Mouse (Mus musculus): ENCODE measurements around the gene Efcab12. TPM values are rescaled to one million over a fixed set of nuclear protein-coding genes. Genes with fewer than 3 reads are reported as not detected.

Efcab12 gene
- polyA plus RNA-seq, 1 experiment from 2014 or later = 0.50 TPM

GRCm38 (mm10) chr6:115865246-115865645 is 27.0 kb upstream of the Efcab12 start:
- Histone ChIP-seq H3K36me3 (ENCODE audit: control insufficient read depth, insufficient read depth, low read length) (no peaks in the 10 kb centered on the region), H3K9ac (ENCODE audit: low read depth, low read length) (no peak overlapping the region), H3K4me3 (ENCODE audit: low read depth, low read length) (no peak overlapping the region), H3K4me1 (ENCODE audit: control insufficient read depth, insufficient read depth, low read length) (peaks cover 14% of the 10 kb centered on the region), H3K27me3 (ENCODE audit: control insufficient read depth, insufficient read depth, low read length) (no peaks in the 10 kb centered on the region), H3K9me3 (replicated peaks; ENCODE audit: control insufficient read depth, low read length) (no peaks in the 10 kb centered on the region), H3K4me2 (no peak overlapping the region), H3K27ac (ENCODE audit: low read depth, low read length) (no peak overlapping the region)
- WGBS (ENCODE audit: insufficient replicate concordance) = 90% methylated on average over 4 of the region's 4 CpGs
- no peak for ATAC-seq (replicated peaks; ENCODE audit: insufficient number of reproducible peaks, low FRiP score, low TSS enrichment)

- Histone ChIP-seq H3K27ac (ENCODE audit: low read depth, low read length) (peak overlapping the region; percentile 31; the same call in 1 of the 2 replicates), H3K27me3 (ENCODE audit: control insufficient read depth, insufficient read depth, low read length) (no peaks in the 10 kb centered on the region)
These were observed 25.2 kb upstream of the Efcab12 start for GRCm38 (mm10) chr6:115863340-115863841.

GRCm38 (mm10) chr6:115860027-115860556 is 21.9 kb upstream of the Efcab12 start:
- Histone ChIP-seq H3K9ac (ENCODE audit: low read depth, low read length) (no peak overlapping the region), H3K4me2 (no peak overlapping the region), H3K4me1 (ENCODE audit: control insufficient read depth, insufficient read depth, low read length) (peaks cover 36% of the 10 kb centered on the region), H3K36me3 (ENCODE audit: control insufficient read depth, insufficient read depth, low read length) (no peaks in the 10 kb centered on the region), H3K4me3 (ENCODE audit: low read depth, low read length) (no peak overlapping the region), H3K9me3 (replicated peaks; ENCODE audit: control insufficient read depth, low read length) (no peaks in the 10 kb centered on the region), H3K27me3 (ENCODE audit: control insufficient read depth, insufficient read depth, low read length) (no peaks in the 10 kb centered on the region), H3K27ac (ENCODE audit: low read depth, low read length) (peak overlapping the region; percentile 5; the same call in 1 of the 2 replicates)
- ATAC-seq (replicated peaks; ENCODE audit: insufficient number of reproducible peaks, low FRiP score, low TSS enrichment) = no peak
- 56% methylated on average over 7 of the region's 7 CpGs for WGBS (ENCODE audit: insufficient replicate concordance)

More at GRCm38 (mm10) chr6:115863340-115863841, 25.2 kb upstream of the Efcab12 start:
- H3K4me1 ChIP-seq (ENCODE audit: control insufficient read depth, insufficient read depth, low read length) = peaks cover 21% of the 10 kb centered on the region
- no peak overlapping the region for H3K9ac ChIP-seq (ENCODE audit: low read depth, low read length)
- H3K4me2 ChIP-seq = no peak overlapping the region
- no peaks in the 10 kb centered on the region for H3K36me3 ChIP-seq (ENCODE audit: control insufficient read depth, insufficient read depth, low read length)
- 47% methylated on average over 7 of the region's 7 CpGs for WGBS (ENCODE audit: insufficient replicate concordance)
- no peak overlapping the region for H3K4me3 ChIP-seq (ENCODE audit: low read depth, low read length)
- no peak for ATAC-seq (replicated peaks; ENCODE audit: insufficient number of reproducible peaks, low FRiP score, low TSS enrichment)
- H3K9me3 ChIP-seq (replicated peaks; ENCODE audit: control insufficient read depth, low read length) = no peaks in the 10 kb centered on the region

- Histone ChIP-seq H3K9ac (ENCODE audit: low read depth, low read length) (no peak overlapping the region), H3K9me3 (replicated peaks; ENCODE audit: control insufficient read depth, low read length) (no peaks in the 10 kb centered on the region), H3K4me3 (ENCODE audit: low read depth, low read length) (no peak overlapping the region), H3K27ac (ENCODE audit: low read depth, low read length) (no peak overlapping the region), H3K27me3 (ENCODE audit: control insufficient read depth, insufficient read depth, low read length) (no peaks in the 10 kb centered on the region), H3K36me3 (ENCODE audit: control insufficient read depth, insufficient read depth, low read length) (no peaks in the 10 kb centered on the region), H3K4me1 (ENCODE audit: control insufficient read depth, insufficient read depth, low read length) (peaks cover 36% of the 10 kb centered on the region), H3K4me2 (no peak overlapping the region)
- ATAC-seq (replicated peaks; ENCODE audit: insufficient number of reproducible peaks, low FRiP score, low TSS enrichment) = no peak
- 48% methylated on average over 4 of the region's 4 CpGs for WGBS (ENCODE audit: insufficient replicate concordance)
These were observed 21.0 kb upstream of the Efcab12 start for GRCm38 (mm10) chr6:115859258-115859657.

- Histone ChIP-seq H3K4me2 (no peak overlapping the region), H3K4me3 (ENCODE audit: low read depth, low read length) (no peak overlapping the region), H3K27me3 (ENCODE audit: control insufficient read depth, insufficient read depth, low read length) (no peaks in the 10 kb centered on the region), H3K36me3 (ENCODE audit: control insufficient read depth, insufficient read depth, low read length) (no peaks in the 10 kb centered on the region), H3K27ac (ENCODE audit: low read depth, low read length) (peak overlapping the region; percentile 55; the same call in 1 of the 2 replicates), H3K4me1 (ENCODE audit: control insufficient read depth, insufficient read depth, low read length) (peaks cover 29% of the 10 kb centered on the region), H3K9me3 (replicated peaks; ENCODE audit: control insufficient read depth, low read length) (no peaks in the 10 kb centered on the region), H3K9ac (ENCODE audit: low read depth, low read length) (no peak overlapping the region)
- ATAC-seq (replicated peaks; ENCODE audit: insufficient number of reproducible peaks, low FRiP score, low TSS enrichment) = no peak
- WGBS (ENCODE audit: insufficient replicate concordance) = 53% methylated on average over 4 of the region's 4 CpGs
These were observed 18.1 kb upstream of the Efcab12 start for GRCm38 (mm10) chr6:115856361-115856745.

- Histone ChIP-seq H3K36me3 (ENCODE audit: control insufficient read depth, insufficient read depth, low read length) (no peaks in the 10 kb centered on the region), H3K4me2 (no peak overlapping the region), H3K27me3 (ENCODE audit: control insufficient read depth, insufficient read depth, low read length) (no peaks in the 10 kb centered on the region), H3K4me1 (ENCODE audit: control insufficient read depth, insufficient read depth, low read length) (peaks cover 29% of the 10 kb centered on the region), H3K9ac (ENCODE audit: low read depth, low read length) (no peak overlapping the region), H3K4me3 (ENCODE audit: low read depth, low read length) (no peak overlapping the region), H3K27ac (ENCODE audit: low read depth, low read length) (peak overlapping the region; percentile 55), H3K9me3 (replicated peaks; ENCODE audit: control insufficient read depth, low read length) (no peaks in the 10 kb centered on the region)
- WGBS (ENCODE audit: insufficient replicate concordance) = 69% methylated on average over 3 of the region's 3 CpGs
- no peak for ATAC-seq (replicated peaks; ENCODE audit: insufficient number of reproducible peaks, low FRiP score, low TSS enrichment)
These were observed 17.6 kb upstream of the Efcab12 start for GRCm38 (mm10) chr6:115855733-115856360.

GRCm38 (mm10) chr6:115854432-115854831 is 16.2 kb upstream of the Efcab12 start:
- H3K4me2 ChIP-seq = no peak overlapping the region
- no peaks in the 10 kb centered on the region for H3K27me3 ChIP-seq (ENCODE audit: control insufficient read depth, insufficient read depth, low read length)
- H3K4me3 ChIP-seq (ENCODE audit: low read depth, low read length) = no peak overlapping the region
- ATAC-seq (replicated peaks; ENCODE audit: insufficient number of reproducible peaks, low FRiP score, low TSS enrichment) = no peak
- WGBS (ENCODE audit: insufficient replicate concordance) = 59% methylated on average over 2 of the region's 2 CpGs
- no peak overlapping the region for H3K9ac ChIP-seq (ENCODE audit: low read depth, low read length)
- H3K4me1 ChIP-seq (ENCODE audit: control insufficient read depth, insufficient read depth, low read length) = peaks cover 24% of the 10 kb centered on the region
- no peak overlapping the region for H3K27ac ChIP-seq (ENCODE audit: low read depth, low read length)
- H3K9me3 ChIP-seq (replicated peaks; ENCODE audit: control insufficient read depth, low read length) = no peaks in the 10 kb centered on the region
- no peaks in the 10 kb centered on the region for H3K36me3 ChIP-seq (ENCODE audit: control insufficient read depth, insufficient read depth, low read length)

- Histone ChIP-seq H3K4me3 (ENCODE audit: low read depth, low read length) (peak overlapping the region; percentile 58), H3K4me1 (ENCODE audit: control insufficient read depth, insufficient read depth, low read length) (peaks cover 20% of the 10 kb centered on the region), H3K36me3 (ENCODE audit: control insufficient read depth, insufficient read depth, low read length) (no peaks in the 10 kb centered on the region; the same call in 1 of the 2 replicates), H3K27me3 (ENCODE audit: control insufficient read depth, insufficient read depth, low read length) (no peaks in the 10 kb centered on the region), H3K9me3 (replicated peaks; ENCODE audit: control insufficient read depth, low read length) (no peaks in the 10 kb centered on the region), H3K9ac (ENCODE audit: low read depth, low read length) (peak overlapping the region; percentile 62), H3K27ac (ENCODE audit: low read depth, low read length) (peak overlapping the region; percentile 78), H3K4me2 (peak overlapping the region; percentile 80)
- 47% methylated on average over 7 of the region's 7 CpGs for WGBS (ENCODE audit: insufficient replicate concordance)
- ATAC-seq (replicated peaks; ENCODE audit: insufficient number of reproducible peaks, low FRiP score, low TSS enrichment) = no peak
These were observed 15.8 kb upstream of the Efcab12 start for GRCm38 (mm10) chr6:115853985-115854384.

Measured in heart, embryonic 11.5 days (tissue).